Mouse (Mus musculus): Measurements from ENCODE around the gene Plxdc1. TPM values are rescaled to one million over a fixed set of nuclear protein-coding genes. Genes with fewer than 3 reads are reported as not detected.

Plxdc1 gene
- total RNA-seq, 2 experiments from 2014 or later = 35.2 to 37.1 TPM

DNA sequence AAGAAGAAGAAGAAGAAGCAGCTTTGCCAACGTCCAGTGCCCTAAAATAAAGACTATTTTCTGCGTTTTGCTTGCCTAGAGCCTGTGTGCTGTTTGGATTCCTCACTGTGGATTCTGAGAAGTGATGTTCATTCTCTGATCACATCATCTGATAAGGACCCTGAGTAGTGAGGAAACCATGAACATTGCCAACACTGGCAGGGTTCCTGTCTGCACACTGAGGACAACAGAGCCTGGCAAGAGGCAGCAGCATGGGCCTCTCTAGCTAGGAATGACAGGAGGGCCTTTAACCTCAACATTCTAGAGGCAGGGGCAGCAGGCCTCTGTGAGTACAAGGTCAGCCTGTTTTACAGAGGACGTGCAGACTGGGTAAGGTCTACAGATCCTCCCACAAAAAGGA lies 38.3 kb upstream of the Plxdc1 start:
- DNase-seq (ENCODE audit: extremely low spot score in 1 of 2, low spot score in 2 of 2) = no peak
- TF ChIP-seq CTCF (IDR thresholded peaks at IDR 0.05) = no peak
- intact Hi-C loops (cut with DNase I) = no loop called here
- Histone ChIP-seq H3K27ac (no peak overlapping the region), H3K4me3 (no peak overlapping the region)

- H3K4me3 ChIP-seq = peak within 1 kb of the TSS; percentile 98
- DNase-seq (ENCODE audit: extremely low spot score in 1 of 2, low spot score in 2 of 2) = peak; percentile 62
- TF ChIP-seq CTCF (IDR thresholded peaks at IDR 0.05) = no peak; the same call in 1 of the 2 replicates
- peak within 1 kb of the TSS; percentile 97 for H3K27ac ChIP-seq
- intact Hi-C loops (cut with DNase I) = no loop called here
Observed at GRCm38 (mm10) chr11:98022555-98023371, 36.5 kb upstream of the Plxdc1 start, which contains the start of gene Cacnb1. Gene Cacnb1 (minus strand): TSS chr11:98023034.

DNA sequence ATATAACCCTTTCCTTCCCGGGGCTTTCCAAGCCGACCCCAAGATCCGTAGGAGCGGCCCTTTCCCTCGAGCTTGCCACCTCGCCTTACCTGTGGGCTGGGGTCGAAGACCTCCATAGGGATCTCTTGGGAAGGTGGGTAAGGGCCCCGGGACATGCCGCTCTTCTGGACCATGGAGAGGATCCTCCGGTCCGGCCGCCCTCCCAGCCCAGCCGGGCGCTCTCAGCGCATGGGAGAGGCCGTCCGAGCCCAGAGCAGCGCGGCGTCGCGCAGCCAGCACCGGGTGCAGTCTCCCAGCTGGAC lies 36.0 kb upstream of the Plxdc1 start:
- intact Hi-C loops (cut with DNase I) = no loop called here
- no peak for TF ChIP-seq CTCF (IDR thresholded peaks at IDR 0.05)
- peak overlapping the region; percentile 98 for H3K4me3 ChIP-seq
- DNase-seq (ENCODE audit: extremely low spot score in 1 of 2, low spot score in 2 of 2) = peak in 1 of 2 experiments; percentile 33
- peak overlapping the region; percentile 97 for H3K27ac ChIP-seq

DNA sequence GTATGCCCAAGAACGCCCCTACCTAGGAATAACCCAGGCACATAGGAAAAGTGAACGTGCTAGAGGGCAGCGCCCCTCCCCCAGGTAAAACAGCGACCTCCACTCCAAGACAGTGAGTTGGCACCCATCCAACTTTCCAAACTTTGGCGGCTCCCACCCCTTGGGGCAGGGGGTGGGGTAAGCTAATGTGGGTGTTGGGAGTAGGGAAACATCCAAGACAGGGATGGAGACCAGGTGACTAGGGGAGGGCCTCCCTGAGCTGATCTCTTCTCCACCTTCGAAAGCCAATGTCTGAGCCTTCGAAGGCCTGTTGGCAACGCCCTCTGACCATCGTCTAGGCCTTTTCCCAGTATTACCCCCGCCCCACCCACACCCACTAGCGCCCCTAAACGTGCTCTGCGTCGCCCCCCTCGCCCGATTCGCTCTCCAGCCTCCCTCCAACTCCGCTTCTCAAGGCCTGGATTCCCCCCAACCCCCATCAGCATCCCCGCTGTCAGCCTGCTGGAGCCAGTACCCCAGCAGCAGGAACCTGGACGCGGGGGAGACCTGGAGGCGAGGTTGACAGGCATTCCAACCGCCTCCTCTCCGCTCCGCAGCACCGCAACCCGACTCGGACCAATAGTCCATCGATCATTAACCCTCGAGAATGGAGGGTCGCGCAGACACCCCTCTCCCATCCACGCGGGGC lies 35.5 kb upstream of the Plxdc1 start:
- peak overlapping the region; percentile 98 for H3K4me3 ChIP-seq
- intact Hi-C loops (cut with DNase I) = no loop called here
- peak in 1 of 2 experiments; percentile 65 for DNase-seq (ENCODE audit: extremely low spot score in 1 of 2, low spot score in 2 of 2)
- TF ChIP-seq CTCF (IDR thresholded peaks at IDR 0.05) = no peak
- peak overlapping the region; percentile 97 for H3K27ac ChIP-seq

- H3K27ac ChIP-seq = peak overlapping the region; percentile 97
Observed at GRCm38 (mm10) chr11:98021118-98021517, 34.9 kb upstream of the Plxdc1 start.

DNA sequence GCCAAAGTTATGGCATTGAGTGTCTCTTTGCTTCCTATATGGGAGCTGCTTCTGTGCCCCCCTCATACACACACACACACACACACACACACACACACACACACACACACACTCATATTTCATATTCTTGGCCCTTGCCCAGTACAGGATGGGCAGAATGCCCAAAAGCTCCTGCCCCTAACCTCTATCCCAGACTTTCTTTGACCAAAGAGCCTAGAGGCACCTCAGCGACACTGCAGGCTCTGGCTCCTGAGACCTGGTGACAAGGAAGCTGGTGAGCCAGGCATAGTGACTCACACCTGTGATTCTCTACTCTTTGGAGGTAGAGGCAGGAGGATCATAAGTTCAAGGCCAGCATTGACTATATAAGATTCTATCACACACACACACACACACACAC lies 34.5 kb upstream of the Plxdc1 start:
- peak in 1 of 2 experiments; percentile 26 for DNase-seq (ENCODE audit: extremely low spot score in 1 of 2, low spot score in 2 of 2)
- intact Hi-C loops (cut with DNase I) = no loop called here
- Histone ChIP-seq H3K4me3 (peak overlapping the region; percentile 44), H3K27ac (peak overlapping the region; percentile 94; the same call in 1 of the 2 replicates)
- no peak; the same call in 1 of the 2 replicates for TF ChIP-seq CTCF (IDR thresholded peaks at IDR 0.05)

More at GRCm38 (mm10) chr11:98021118-98021517, 34.9 kb upstream of the Plxdc1 start:
- DNase-seq (ENCODE audit: extremely low spot score in 1 of 2, low spot score in 2 of 2) = no peak
- H3K4me3 ChIP-seq = peak overlapping the region; percentile 98
- intact Hi-C loops (cut with DNase I) = no loop called here
- no peak for TF ChIP-seq CTCF (IDR thresholded peaks at IDR 0.05)

DNA sequence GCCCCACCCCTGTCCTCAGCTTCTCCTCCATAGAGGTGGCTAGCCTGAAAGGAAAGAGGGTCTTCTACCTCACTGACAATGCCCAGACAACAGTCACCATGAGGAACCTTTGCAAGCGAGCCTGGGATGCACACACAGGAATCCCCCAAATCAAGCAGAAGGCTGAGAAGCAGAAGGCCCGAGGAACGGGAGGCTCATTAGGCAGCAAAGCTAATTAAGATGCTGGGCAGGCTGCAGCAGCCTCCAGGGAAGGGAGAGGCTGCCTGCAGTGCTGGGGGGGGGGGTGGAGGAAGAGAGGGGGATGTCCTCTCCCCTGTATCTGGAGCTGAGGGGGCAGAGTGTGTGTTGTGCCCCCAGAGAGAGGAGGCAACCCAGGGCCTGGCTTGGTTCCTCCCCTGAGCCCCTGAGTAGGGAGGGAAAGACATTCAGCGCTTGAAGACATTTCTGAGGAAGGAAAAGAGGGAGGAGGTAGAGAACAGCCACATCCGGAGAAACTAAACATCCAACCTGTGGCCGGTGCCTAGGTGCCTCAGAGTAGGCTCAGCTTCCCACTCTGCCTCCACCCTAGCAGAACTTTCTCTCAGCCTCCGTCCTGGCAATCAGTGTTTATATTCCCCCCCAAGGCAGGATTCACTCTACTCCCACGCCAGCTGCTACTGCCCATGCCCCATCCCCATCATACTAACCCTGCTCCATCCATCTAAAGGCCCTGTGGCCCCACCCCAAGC lies 33.8 kb upstream of the Plxdc1 start:
- intact Hi-C loops (cut with DNase I) = no loop called here
- H3K27ac ChIP-seq = peak overlapping the region; percentile 94
- H3K4me3 ChIP-seq = peak overlapping the region; percentile 44
- DNase-seq (ENCODE audit: extremely low spot score in 1 of 2, low spot score in 2 of 2) = peak in 1 of 2 experiments; percentile 36
- TF ChIP-seq CTCF (IDR thresholded peaks at IDR 0.05) = no peak

GRCm38 (mm10) chr11:98018858-98019641 lies 32.8 kb upstream of the Plxdc1 start:
- peak; percentile 75 to 85 for DNase-seq (ENCODE audit: extremely low spot score in 1 of 2, low spot score in 2 of 2)
- peak overlapping the region; percentile 44 for H3K4me3 ChIP-seq
- intact Hi-C loops (cut with DNase I) = no loop called here
- TF ChIP-seq CTCF (IDR thresholded peaks at IDR 0.05) = peak; percentile 38
- H3K27ac ChIP-seq = peak overlapping the region; percentile 94

DNA sequence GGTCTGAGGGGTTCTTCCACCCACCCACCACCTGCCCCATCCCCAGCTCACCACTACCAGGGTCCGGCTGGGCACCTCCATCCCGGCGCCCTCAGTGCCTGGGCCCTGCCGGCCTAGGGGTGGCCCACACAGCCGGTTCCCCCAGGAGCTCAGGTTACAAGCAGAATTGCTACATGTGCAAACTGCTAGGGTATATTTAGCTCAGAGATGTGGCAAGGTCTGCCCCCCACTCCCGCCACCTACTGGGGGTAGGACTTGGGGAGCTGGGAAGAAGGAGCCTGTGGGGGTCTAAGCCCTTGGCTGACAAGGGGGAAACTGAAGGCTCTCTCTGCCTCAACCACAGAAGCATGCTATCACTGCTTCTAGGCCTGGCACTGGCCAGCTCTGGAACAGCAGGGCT lies 32.0 kb upstream of the Plxdc1 start:
- no peak for TF ChIP-seq CTCF (IDR thresholded peaks at IDR 0.05)
- no peak for DNase-seq (ENCODE audit: extremely low spot score in 1 of 2, low spot score in 2 of 2)
- H3K4me3 ChIP-seq = peak overlapping the region; percentile 26; the same call in 1 of the 2 replicates
- H3K27ac ChIP-seq = peak overlapping the region; percentile 71
- intact Hi-C loops (cut with DNase I) = no loop called here

DNA sequence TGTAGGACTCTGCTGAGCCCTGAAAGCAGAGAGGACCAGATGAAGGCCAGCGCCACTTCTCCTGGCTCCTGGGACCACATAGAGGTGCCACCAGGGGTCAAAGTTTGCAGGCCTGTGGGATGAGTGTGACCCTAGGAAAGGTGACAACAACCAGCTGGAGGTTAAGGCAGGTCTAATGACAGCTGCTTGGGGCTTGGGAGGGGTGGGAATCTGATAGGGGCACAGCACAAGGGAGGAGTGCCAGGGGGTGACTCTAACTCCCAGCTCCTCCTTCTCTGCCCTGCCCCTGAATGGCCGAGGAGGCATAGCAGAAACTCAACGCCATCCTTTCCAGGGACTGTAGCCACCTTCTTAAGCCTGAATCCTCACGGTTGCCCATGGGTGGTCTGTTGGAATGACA lies 30.6 kb upstream of the Plxdc1 start:
- TF ChIP-seq CTCF (IDR thresholded peaks at IDR 0.05) = no peak
- intact Hi-C loops (cut with DNase I) = no loop called here
- no peak overlapping the region for H3K27ac ChIP-seq

GRCm38 (mm10) chr11:98016177-98016576 lies 29.9 kb upstream of the Plxdc1 start:
- Histone ChIP-seq H3K27ac (no peak overlapping the region), H3K4me3 (no peak overlapping the region)
- TF ChIP-seq CTCF (IDR thresholded peaks at IDR 0.05) = no peak
- DNase-seq (ENCODE audit: extremely low spot score in 1 of 2, low spot score in 2 of 2) = no peak
- intact Hi-C loops (cut with DNase I) = no loop called here

More for the DNA sequence above, 30.6 kb upstream of the Plxdc1 start:
- no peak for DNase-seq (ENCODE audit: extremely low spot score in 1 of 2, low spot score in 2 of 2)
- no peak overlapping the region for H3K4me3 ChIP-seq

Measured in left cerebral cortex, adult 2 months (tissue).